Mouse (Mus musculus): Measurements from ENCODE around the gene Baiap2l1.

Gene Baiap2l1

DNA sequence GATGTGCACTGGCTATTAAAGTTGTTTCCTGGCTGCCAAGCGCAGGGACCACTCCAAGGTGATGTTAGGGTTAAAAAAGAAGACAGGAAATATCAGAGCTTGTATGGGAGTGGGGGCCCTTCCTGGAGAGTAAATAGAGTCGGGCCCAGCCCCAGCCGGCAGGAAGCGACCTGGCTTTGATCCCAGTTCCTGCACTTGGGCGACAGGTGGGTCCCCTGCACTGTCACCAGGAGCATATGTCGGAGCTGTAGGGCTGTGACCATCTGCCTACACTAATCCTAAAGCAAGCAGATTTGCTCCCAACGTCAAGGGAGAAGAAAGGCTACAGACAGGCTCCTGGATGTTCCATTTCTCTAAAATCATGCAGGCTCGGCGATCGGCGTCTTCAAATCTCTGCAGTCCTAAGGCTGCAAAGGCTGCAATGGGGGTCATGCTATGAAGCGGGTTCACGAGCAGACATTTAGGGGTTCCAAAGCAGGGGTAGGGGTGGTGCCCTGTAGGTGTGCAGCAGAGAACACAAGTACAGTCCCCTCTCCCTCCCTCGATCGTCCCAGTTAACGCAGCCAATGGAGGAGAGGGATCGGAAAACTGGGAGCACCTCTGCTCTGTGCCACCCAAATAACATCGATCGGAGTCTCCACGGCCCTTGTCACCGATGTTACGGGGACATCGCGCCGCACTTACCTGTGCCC is 135.0 kb downstream of the Baiap2l1 start:
- no peak for DNase-seq

DNA sequence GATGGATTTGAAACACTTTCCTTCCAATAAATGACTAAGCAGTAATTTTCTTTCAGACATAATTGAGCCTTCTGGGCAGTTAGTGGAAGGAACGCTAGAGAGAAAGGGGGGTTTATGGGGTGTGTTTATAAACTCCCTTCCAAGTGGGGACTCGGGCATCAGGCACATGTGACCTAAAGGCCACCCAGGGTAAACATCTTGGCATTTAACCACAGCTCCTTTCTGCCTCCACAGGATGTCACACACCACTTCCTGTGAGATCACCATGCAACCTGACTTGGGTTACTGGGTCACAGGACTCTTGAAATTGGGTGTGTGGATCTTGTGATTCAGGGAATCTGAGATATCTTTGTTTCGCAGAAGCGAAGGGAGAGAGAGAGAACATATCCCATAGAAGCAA is 136.6 kb downstream of the Baiap2l1 start:
- no peak for DNase-seq

DNA sequence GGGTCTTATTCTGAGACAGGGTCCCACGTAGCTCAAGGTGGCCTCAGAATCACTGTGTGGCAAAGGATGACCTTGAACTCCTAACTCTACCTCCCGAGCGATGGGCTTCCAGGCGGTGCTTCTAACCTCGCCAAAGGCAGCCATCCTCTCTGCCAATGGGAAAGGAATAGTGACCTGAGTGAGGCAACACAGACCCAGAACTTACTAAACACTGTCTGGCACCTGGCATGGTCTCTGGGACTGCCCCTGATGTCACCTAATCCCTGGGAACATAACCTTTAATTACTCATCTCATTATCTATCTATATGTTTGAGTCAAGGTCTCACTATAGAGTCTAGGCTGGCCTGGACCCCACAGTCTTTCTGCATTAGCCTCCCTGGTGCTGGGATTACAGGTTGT is 138.0 kb downstream of the Baiap2l1 start:
- no peak for DNase-seq

DNA sequence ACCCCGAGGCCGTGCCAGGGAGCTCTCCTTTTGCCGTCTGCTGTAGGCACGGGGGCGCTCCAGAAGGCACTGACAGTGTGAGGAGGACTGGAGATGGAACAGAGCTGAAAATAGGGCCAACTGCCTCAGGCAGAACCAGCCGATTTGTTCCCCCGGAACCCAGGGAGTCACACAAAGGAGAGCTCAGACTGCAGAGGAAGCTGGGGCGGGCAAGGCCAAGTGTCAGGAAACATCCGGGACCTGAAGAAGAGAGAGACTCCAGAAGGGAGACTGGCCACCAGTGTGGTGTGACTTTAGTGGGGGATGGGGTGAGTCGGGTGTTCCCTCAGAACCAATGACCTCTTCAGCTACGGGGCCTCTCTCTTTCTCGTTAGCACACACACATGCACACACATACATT is 138.6 kb downstream of the Baiap2l1 start:
- no peak for DNase-seq

DNA sequence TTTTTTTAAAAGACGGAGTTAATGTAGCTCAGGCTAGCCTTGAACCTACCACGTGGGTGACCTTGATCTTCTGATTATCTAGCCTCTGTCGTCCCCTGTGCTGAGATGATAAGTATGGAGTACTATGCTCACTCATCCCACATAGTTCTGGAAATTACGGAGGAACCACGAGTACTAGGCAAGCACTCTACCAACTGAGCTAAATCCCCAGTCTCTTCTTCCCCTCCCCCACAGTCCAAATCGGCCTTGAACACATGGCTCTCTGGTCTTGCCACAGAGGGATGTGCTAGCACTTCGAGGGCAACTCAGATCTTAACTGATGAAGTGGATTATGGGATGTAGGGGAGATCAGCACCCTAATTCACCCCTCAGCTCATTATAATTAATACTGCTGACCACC is 139.9 kb downstream of the Baiap2l1 start:
- DNase-seq: no peak

DNA sequence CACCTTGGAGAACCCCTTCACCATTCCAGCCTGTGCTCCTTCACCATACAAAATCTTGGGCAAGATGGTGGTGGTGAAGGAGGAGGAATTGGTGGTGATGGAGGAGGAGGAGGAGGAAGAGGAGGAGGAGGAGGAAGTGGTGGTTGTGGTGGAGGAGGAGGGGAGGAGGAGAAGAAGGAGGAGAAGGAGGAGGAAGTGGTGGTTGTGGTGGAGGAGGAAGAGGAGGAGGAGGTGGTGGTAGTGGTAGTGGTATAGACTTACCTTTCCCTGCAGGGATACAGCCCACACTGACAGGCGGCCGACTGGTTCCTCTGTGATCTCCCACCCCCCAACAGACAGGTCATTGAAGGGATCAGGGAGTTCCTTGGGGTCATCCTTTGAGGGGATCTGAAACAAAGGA is 141.9 kb downstream of the Baiap2l1 start:
- DNase-seq: no peak

All from right cerebral cortex, postnatal 25 days (tissue).